Mouse (Mus musculus): ENCODE data around the gene Tll2. TPM values are rescaled to one million over a fixed set of nuclear protein-coding genes. Genes with fewer than 3 reads are reported as not detected.
A peak's percentile ranks its signal among the peaks of the same experiment; 100 is the strongest.

The Tll2 gene
- polyA plus RNA-seq, 1 experiment from 2014 or later, result 0.10 TPM

- Histone ChIP-seq H3K27ac (ENCODE audit: low read length) (no peak overlapping the region), H3K36me3 (ENCODE audit: control insufficient read depth, insufficient read depth, low read length) (no peaks in the 10 kb centered on the region), H3K4me3 (ENCODE audit: low read length) (no peak overlapping the region), H3K4me2 (ENCODE audit: low read depth, low read length) (no peak overlapping the region), H3K9ac (ENCODE audit: low read depth, low read length) (no peak overlapping the region), H3K4me1 (ENCODE audit: control insufficient read depth, insufficient read depth, low read length) (no peaks in the 10 kb centered on the region), H3K9me3 (ENCODE audit: control insufficient read depth, low read length) (no peaks in the 10 kb centered on the region), H3K27me3 (replicated peaks; ENCODE audit: control insufficient read depth, insufficient read depth, low read length) (no peaks in the 10 kb centered on the region)
- WGBS, result 72% methylated on average over 5 of the region's 5 CpGs
- ATAC-seq, result no peak
Observed at GRCm38 (mm10) chr19:41165914-41166235, 40.8 kb downstream of the Tll2 start.

- H3K9ac ChIP-seq (ENCODE audit: low read depth, low read length), result no peak overlapping the region
- H3K9me3 ChIP-seq (ENCODE audit: control insufficient read depth, low read length), result no peaks in the 10 kb centered on the region
- H3K4me2 ChIP-seq (ENCODE audit: low read depth, low read length), result no peak overlapping the region
- no peaks in the 10 kb centered on the region for H3K36me3 ChIP-seq (ENCODE audit: control insufficient read depth, insufficient read depth, low read length)
- no peaks in the 10 kb centered on the region for H3K27me3 ChIP-seq (replicated peaks; ENCODE audit: control insufficient read depth, insufficient read depth, low read length)
- H3K4me3 ChIP-seq (ENCODE audit: low read length), result no peak overlapping the region
- ATAC-seq, result no peak
- H3K4me1 ChIP-seq (ENCODE audit: control insufficient read depth, insufficient read depth, low read length), result no peaks in the 10 kb centered on the region
- WGBS, result 72% methylated on average over 14 of the region's 14 CpGs
- no peak overlapping the region for H3K27ac ChIP-seq (ENCODE audit: low read length)
Observed at GRCm38 (mm10) chr19:41165144-41165913, 41.3 kb downstream of the Tll2 start.

GRCm38 (mm10) chr19:41164447-41165095 is 42.1 kb downstream of the Tll2 start:
- ATAC-seq, result no peak
- Histone ChIP-seq H3K4me1 (ENCODE audit: control insufficient read depth, insufficient read depth, low read length) (no peaks in the 10 kb centered on the region), H3K9ac (ENCODE audit: low read depth, low read length) (no peak overlapping the region), H3K36me3 (ENCODE audit: control insufficient read depth, insufficient read depth, low read length) (no peaks in the 10 kb centered on the region), H3K4me3 (ENCODE audit: low read length) (no peak overlapping the region), H3K9me3 (ENCODE audit: control insufficient read depth, low read length) (no peaks in the 10 kb centered on the region), H3K27me3 (replicated peaks; ENCODE audit: control insufficient read depth, insufficient read depth, low read length) (no peaks in the 10 kb centered on the region), H3K4me2 (ENCODE audit: low read depth, low read length) (no peak overlapping the region), H3K27ac (ENCODE audit: low read length) (no peak overlapping the region)
- 68% methylated on average over 10 of the region's 10 CpGs for WGBS

GRCm38 (mm10) chr19:41160388-41160787 is 46.2 kb downstream of the Tll2 start:
- Histone ChIP-seq H3K27ac (ENCODE audit: low read length) (no peak overlapping the region), H3K4me2 (ENCODE audit: low read depth, low read length) (no peak overlapping the region), H3K9ac (ENCODE audit: low read depth, low read length) (no peak overlapping the region), H3K4me3 (ENCODE audit: low read length) (no peak overlapping the region), H3K9me3 (ENCODE audit: control insufficient read depth, low read length) (no peaks in the 10 kb centered on the region), H3K36me3 (ENCODE audit: control insufficient read depth, insufficient read depth, low read length) (no peaks in the 10 kb centered on the region), H3K27me3 (replicated peaks; ENCODE audit: control insufficient read depth, insufficient read depth, low read length) (no peaks in the 10 kb centered on the region), H3K4me1 (ENCODE audit: control insufficient read depth, insufficient read depth, low read length) (no peaks in the 10 kb centered on the region)
- no peak for ATAC-seq
- WGBS, result 52% methylated on average over 14 of the region's 14 CpGs

- ATAC-seq, result no peak
- no peaks in the 10 kb centered on the region for H3K36me3 ChIP-seq (ENCODE audit: control insufficient read depth, insufficient read depth, low read length)
- 65% methylated on average over 7 of the region's 7 CpGs for WGBS
- H3K4me2 ChIP-seq (ENCODE audit: low read depth, low read length), result no peak overlapping the region
- no peaks in the 10 kb centered on the region for H3K9me3 ChIP-seq (ENCODE audit: control insufficient read depth, low read length)
- no peaks in the 10 kb centered on the region for H3K27me3 ChIP-seq (replicated peaks; ENCODE audit: control insufficient read depth, insufficient read depth, low read length)
- H3K4me1 ChIP-seq (ENCODE audit: control insufficient read depth, insufficient read depth, low read length), result no peaks in the 10 kb centered on the region
- H3K27ac ChIP-seq (ENCODE audit: low read length), result no peak overlapping the region
- no peak overlapping the region for H3K4me3 ChIP-seq (ENCODE audit: low read length)
- H3K9ac ChIP-seq (ENCODE audit: low read depth, low read length), result no peak overlapping the region
Observed at GRCm38 (mm10) chr19:41154681-41155080, 52.0 kb downstream of the Tll2 start.

- Histone ChIP-seq H3K9ac (ENCODE audit: low read depth, low read length) (no peak overlapping the region), H3K27ac (ENCODE audit: low read length) (no peak overlapping the region), H3K27me3 (replicated peaks; ENCODE audit: control insufficient read depth, insufficient read depth, low read length) (no peaks in the 10 kb centered on the region), H3K36me3 (ENCODE audit: control insufficient read depth, insufficient read depth, low read length) (no peaks in the 10 kb centered on the region), H3K9me3 (ENCODE audit: control insufficient read depth, low read length) (no peaks in the 10 kb centered on the region), H3K4me3 (ENCODE audit: low read length) (no peak overlapping the region), H3K4me2 (ENCODE audit: low read depth, low read length) (no peak overlapping the region), H3K4me1 (ENCODE audit: control insufficient read depth, insufficient read depth, low read length) (no peaks in the 10 kb centered on the region)
- WGBS, result 67% methylated on average over 4 of the region's 4 CpGs
- ATAC-seq, result no peak
Observed at GRCm38 (mm10) chr19:41152462-41152861, 54.2 kb downstream of the Tll2 start.

GRCm38 (mm10) chr19:41152016-41152370 is 54.6 kb downstream of the Tll2 start:
- 89% methylated on average over 3 of the region's 3 CpGs for WGBS
- Histone ChIP-seq H3K36me3 (ENCODE audit: control insufficient read depth, insufficient read depth, low read length) (no peaks in the 10 kb centered on the region), H3K4me3 (ENCODE audit: low read length) (no peak overlapping the region), H3K27me3 (replicated peaks; ENCODE audit: control insufficient read depth, insufficient read depth, low read length) (no peaks in the 10 kb centered on the region), H3K9ac (ENCODE audit: low read depth, low read length) (no peak overlapping the region), H3K4me2 (ENCODE audit: low read depth, low read length) (no peak overlapping the region), H3K27ac (ENCODE audit: low read length) (peak overlapping the region; percentile 25; the same call in 1 of the 2 replicates), H3K9me3 (ENCODE audit: control insufficient read depth, low read length) (no peaks in the 10 kb centered on the region), H3K4me1 (ENCODE audit: control insufficient read depth, insufficient read depth, low read length) (no peaks in the 10 kb centered on the region)
- ATAC-seq, result no peak

GRCm38 (mm10) chr19:41151321-41152015 is 55.2 kb downstream of the Tll2 start:
- no peaks in the 10 kb centered on the region for H3K36me3 ChIP-seq (ENCODE audit: control insufficient read depth, insufficient read depth, low read length)
- H3K9me3 ChIP-seq (ENCODE audit: control insufficient read depth, low read length), result no peaks in the 10 kb centered on the region
- no peak overlapping the region for H3K4me3 ChIP-seq (ENCODE audit: low read length)
- H3K9ac ChIP-seq (ENCODE audit: low read depth, low read length), result no peak overlapping the region
- ATAC-seq, result no peak
- H3K4me2 ChIP-seq (ENCODE audit: low read depth, low read length), result no peak overlapping the region
- no peaks in the 10 kb centered on the region for H3K27me3 ChIP-seq (replicated peaks; ENCODE audit: control insufficient read depth, insufficient read depth, low read length)
- no peak overlapping the region for H3K27ac ChIP-seq (ENCODE audit: low read length)
- no peaks in the 10 kb centered on the region for H3K4me1 ChIP-seq (ENCODE audit: control insufficient read depth, insufficient read depth, low read length)
- WGBS, result 68% methylated on average over 7 of the region's 7 CpGs

- ATAC-seq, result no peak
- no peaks in the 10 kb centered on the region for H3K9me3 ChIP-seq (ENCODE audit: control insufficient read depth, low read length)
- H3K4me2 ChIP-seq (ENCODE audit: low read depth, low read length), result no peak overlapping the region
- no peak overlapping the region for H3K4me3 ChIP-seq (ENCODE audit: low read length)
- H3K27ac ChIP-seq (ENCODE audit: low read length), result no peak overlapping the region
- no peaks in the 10 kb centered on the region for H3K36me3 ChIP-seq (ENCODE audit: control insufficient read depth, insufficient read depth, low read length)
- no peaks in the 10 kb centered on the region for H3K4me1 ChIP-seq (ENCODE audit: control insufficient read depth, insufficient read depth, low read length)
- H3K9ac ChIP-seq (ENCODE audit: low read depth, low read length), result no peak overlapping the region
- 61% methylated on average over 8 of the region's 8 CpGs for WGBS
- no peaks in the 10 kb centered on the region for H3K27me3 ChIP-seq (replicated peaks; ENCODE audit: control insufficient read depth, insufficient read depth, low read length)
Observed at GRCm38 (mm10) chr19:41140961-41141360, 65.7 kb downstream of the Tll2 start.
